Mouse (Mus musculus): ENCODE measurements around the gene Sfrp4. TPM values are rescaled to one million over a fixed set of nuclear protein-coding genes. Genes with fewer than 3 reads are reported as not detected.
A peak's percentile ranks its signal among the peaks of the same experiment; 100 is the strongest.

Gene Sfrp4
- polyA plus RNA-seq, 1 experiment = 0.70 TPM

DNA sequence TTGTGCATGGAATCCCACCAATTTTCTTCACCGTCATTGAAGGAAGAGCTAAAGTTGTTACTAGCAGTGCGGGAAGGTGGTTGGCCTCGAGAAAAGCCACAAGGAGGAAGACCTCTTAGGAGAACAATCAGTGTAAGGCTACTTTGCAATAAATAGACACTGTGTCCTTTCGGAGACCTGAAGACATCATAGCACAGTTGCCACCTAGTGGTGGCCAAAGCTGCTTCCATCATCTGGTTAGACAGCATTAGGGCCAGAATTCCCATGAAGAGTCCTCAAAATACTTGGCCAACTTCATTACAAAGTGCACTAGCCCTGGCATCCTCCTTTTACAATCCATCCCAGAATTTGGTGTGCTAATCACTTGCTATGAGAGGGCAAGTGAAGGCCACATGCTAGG, 13.2 kb downstream of the Sfrp4 start:
- Histone ChIP-seq H3K36me3 (ENCODE audit: control insufficient read depth, insufficient read depth) (no peaks in the 10 kb centered on the region), H3K79me3 (ENCODE audit: low read depth) (no peaks in the 10 kb centered on the region), H3K4me3 (ENCODE audit: insufficient read depth, poor library complexity, severe bottlenecking) (no peak overlapping the region), H3K27me3 (ENCODE audit: control insufficient read depth, insufficient read depth, insufficient read length) (no peaks in the 10 kb centered on the region), H3ac (ENCODE audit: control insufficient read depth, insufficient read length, low read depth) (no peak overlapping the region), H3K79me2 (ENCODE audit: control insufficient read depth, insufficient read depth) (no peaks in the 10 kb centered on the region)
- TF ChIP-seq CTCF (IDR thresholded peaks at IDR 0.05; ENCODE audit: control insufficient read depth, insufficient read depth, insufficient read length) (peak; percentile 34), CEBPB (IDR thresholded peaks at IDR 0.05; ENCODE audit: low read depth) (no peak), MAX (IDR thresholded peaks at IDR 0.05) (no peak), MYOG (IDR thresholded peaks at IDR 0.05; ENCODE audit: control insufficient read depth, extremely low read depth, insufficient read length) (no peak), FOSL1 (IDR thresholded peaks at IDR 0.05; ENCODE audit: insufficient read depth, low read length, poor library complexity, severe bottlenecking) (no peak), MYOD1 (IDR thresholded peaks at IDR 0.05; ENCODE audit: control insufficient read depth, insufficient read length, low read depth) (no peak)

- H3K27me3 ChIP-seq (ENCODE audit: control insufficient read depth, insufficient read depth, insufficient read length) = no peaks in the 10 kb centered on the region
- no peaks in the 10 kb centered on the region for H3K79me2 ChIP-seq (ENCODE audit: control insufficient read depth, insufficient read depth)
- H3K79me3 ChIP-seq (ENCODE audit: low read depth) = no peaks in the 10 kb centered on the region
- no peak overlapping the region for H3K4me3 ChIP-seq (ENCODE audit: insufficient read depth, poor library complexity, severe bottlenecking)
- H3K36me3 ChIP-seq (ENCODE audit: control insufficient read depth, insufficient read depth) = no peaks in the 10 kb centered on the region
- H3ac ChIP-seq (ENCODE audit: control insufficient read depth, insufficient read length, low read depth) = no peak overlapping the region
- TF ChIP-seq MYOG (IDR thresholded peaks at IDR 0.05; ENCODE audit: control insufficient read depth, extremely low read depth, insufficient read length) (no peak), FOSL1 (IDR thresholded peaks at IDR 0.05; ENCODE audit: insufficient read depth, low read length, poor library complexity, severe bottlenecking) (no peak), MAX (IDR thresholded peaks at IDR 0.05) (no peak), USF1 (IDR thresholded peaks at IDR 0.05; ENCODE audit: low read depth) (no peak), CEBPB (IDR thresholded peaks at IDR 0.05; ENCODE audit: low read depth) (no peak), MYOD1 (IDR thresholded peaks at IDR 0.05; ENCODE audit: control insufficient read depth, insufficient read length, low read depth) (no peak), CTCF (IDR thresholded peaks at IDR 0.05; ENCODE audit: control insufficient read depth, insufficient read depth, insufficient read length) (no peak)
These were observed 17.4 kb downstream of the Sfrp4 start for GRCm38 (mm10) chr13:19640203-19640851.

DNA sequence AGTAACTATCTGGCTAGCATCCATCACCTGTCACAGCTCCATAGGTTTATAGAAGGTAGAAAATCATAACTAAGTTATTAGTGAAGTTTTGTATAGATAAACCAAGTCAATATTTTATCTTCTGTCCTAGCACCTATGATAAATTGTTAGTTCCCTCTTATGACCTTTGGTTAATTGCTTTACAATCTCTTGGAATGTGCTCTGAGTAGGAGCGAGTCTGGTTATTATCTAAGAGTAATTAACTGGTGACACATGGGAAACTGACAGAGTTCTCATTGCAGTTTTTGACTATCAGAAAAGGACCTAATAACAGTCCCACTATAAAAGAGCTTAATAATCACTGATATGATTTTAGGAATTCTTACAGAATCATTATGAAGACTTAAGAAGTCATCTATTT, 20.6 kb downstream of the Sfrp4 start:
- H3K27me3 ChIP-seq (ENCODE audit: control insufficient read depth, insufficient read depth, insufficient read length) = no peaks in the 10 kb centered on the region
- H3K4me3 ChIP-seq (ENCODE audit: insufficient read depth, poor library complexity, severe bottlenecking) = no peak overlapping the region
- no peak overlapping the region for H3ac ChIP-seq (ENCODE audit: control insufficient read depth, insufficient read length, low read depth)
- no peaks in the 10 kb centered on the region for H3K79me3 ChIP-seq (ENCODE audit: low read depth)
- TF ChIP-seq CTCF (IDR thresholded peaks at IDR 0.05; ENCODE audit: control insufficient read depth, insufficient read depth, insufficient read length) (no peak), USF1 (IDR thresholded peaks at IDR 0.05; ENCODE audit: low read depth) (no peak), CEBPB (IDR thresholded peaks at IDR 0.05; ENCODE audit: low read depth) (no peak), MAX (IDR thresholded peaks at IDR 0.05) (no peak), MYOD1 (IDR thresholded peaks at IDR 0.05; ENCODE audit: control insufficient read depth, insufficient read length, low read depth) (no peak), MYOG (IDR thresholded peaks at IDR 0.05; ENCODE audit: control insufficient read depth, extremely low read depth, insufficient read length) (no peak), FOSL1 (IDR thresholded peaks at IDR 0.05; ENCODE audit: insufficient read depth, low read length, poor library complexity, severe bottlenecking) (no peak)
- H3K36me3 ChIP-seq (ENCODE audit: control insufficient read depth, insufficient read depth) = no peaks in the 10 kb centered on the region
- H3K79me2 ChIP-seq (ENCODE audit: control insufficient read depth, insufficient read depth) = no peaks in the 10 kb centered on the region

GRCm38 (mm10) chr13:19644225-19644624, 21.3 kb downstream of the Sfrp4 start:
- Histone ChIP-seq H3ac (ENCODE audit: control insufficient read depth, insufficient read length, low read depth) (no peak overlapping the region), H3K36me3 (ENCODE audit: control insufficient read depth, insufficient read depth) (no peaks in the 10 kb centered on the region)
- TF ChIP-seq CEBPB (IDR thresholded peaks at IDR 0.05; ENCODE audit: low read depth) = no peak
- no peak for TF ChIP-seq MAX (IDR thresholded peaks at IDR 0.05)
- no peak for TF ChIP-seq USF1 (IDR thresholded peaks at IDR 0.05; ENCODE audit: low read depth)
- TF ChIP-seq CTCF (IDR thresholded peaks at IDR 0.05; ENCODE audit: control insufficient read depth, insufficient read depth, insufficient read length) = no peak
- TF ChIP-seq MYOD1 (IDR thresholded peaks at IDR 0.05; ENCODE audit: control insufficient read depth, insufficient read length, low read depth) = no peak
- TF ChIP-seq MYOG (IDR thresholded peaks at IDR 0.05; ENCODE audit: control insufficient read depth, extremely low read depth, insufficient read length) = no peak
- TF ChIP-seq FOSL1 (IDR thresholded peaks at IDR 0.05; ENCODE audit: insufficient read depth, low read length, poor library complexity, severe bottlenecking) = no peak

GRCm38 (mm10) chr13:19649824-19650223, 26.9 kb downstream of the Sfrp4 start:
- Histone ChIP-seq H3ac (ENCODE audit: control insufficient read depth, insufficient read length, low read depth) (no peak overlapping the region), H3K36me3 (ENCODE audit: control insufficient read depth, insufficient read depth) (no peaks in the 10 kb centered on the region), H3K27me3 (ENCODE audit: control insufficient read depth, insufficient read depth, insufficient read length) (no peaks in the 10 kb centered on the region), H3K79me2 (ENCODE audit: control insufficient read depth, insufficient read depth) (no peaks in the 10 kb centered on the region), H3K4me3 (ENCODE audit: insufficient read depth, poor library complexity, severe bottlenecking) (no peak overlapping the region), H3K79me3 (ENCODE audit: low read depth) (no peaks in the 10 kb centered on the region)
- TF ChIP-seq CTCF (IDR thresholded peaks at IDR 0.05; ENCODE audit: control insufficient read depth, insufficient read depth, insufficient read length) = no peak
- TF ChIP-seq MAX (IDR thresholded peaks at IDR 0.05) = no peak
- TF ChIP-seq FOSL1 (IDR thresholded peaks at IDR 0.05; ENCODE audit: insufficient read depth, low read length, poor library complexity, severe bottlenecking) = no peak
- no peak for TF ChIP-seq MYOG (IDR thresholded peaks at IDR 0.05; ENCODE audit: control insufficient read depth, extremely low read depth, insufficient read length)
- no peak for TF ChIP-seq MYOD1 (IDR thresholded peaks at IDR 0.05; ENCODE audit: control insufficient read depth, insufficient read length, low read depth)
- no peak for TF ChIP-seq CEBPB (IDR thresholded peaks at IDR 0.05; ENCODE audit: low read depth)
- TF ChIP-seq USF1 (IDR thresholded peaks at IDR 0.05; ENCODE audit: low read depth) = no peak

More at GRCm38 (mm10) chr13:19644225-19644624, 21.3 kb downstream of the Sfrp4 start:
- H3K27me3 ChIP-seq (ENCODE audit: control insufficient read depth, insufficient read depth, insufficient read length) = no peaks in the 10 kb centered on the region
- H3K4me3 ChIP-seq (ENCODE audit: insufficient read depth, poor library complexity, severe bottlenecking) = no peak overlapping the region
- H3K79me3 ChIP-seq (ENCODE audit: low read depth) = no peaks in the 10 kb centered on the region
- H3K79me2 ChIP-seq (ENCODE audit: control insufficient read depth, insufficient read depth) = no peaks in the 10 kb centered on the region
